Mouse (Mus musculus) intestine, postnatal 0 days (tissue): ENCODE data around the gene Lrrc17. TPM values are rescaled to one million over a fixed set of nuclear protein-coding genes. Genes with fewer than 3 reads are reported as not detected.
"Not testable (repeated sequence)": the region's sequence is repeated elsewhere in the genome, so short reads cannot be mapped to it uniquely, and the experiment has no call there.

Source experiments
- ATAC-seq: fragments of 200-750 bp; cut with Nextera tagmentation; 2 replicates; pipeline ENCODE4 v1.8.0; 2017; ENCODE audit warnings: mild to moderate bottlenecking, moderate TSS enrichment, moderate library complexity
- H3K27ac ChIP-seq: fragments of 300-500 bp; sonication (generic); 2 replicates; pipeline ENCODE4 v1.5.1; 2014; ENCODE audit warnings: mild to moderate bottlenecking, low read depth, low read length, moderate library complexity
- H3K27me3 ChIP-seq: fragments of 300-500 bp; sonication (generic); replicated peaks from 2 replicates; pipeline ENCODE4 v1.6.1; 2014; ENCODE audit warnings: low read length, mixed read lengths; ENCODE audit not compliant: control insufficient read depth, insufficient read depth
- H3K36me3 ChIP-seq: fragments of 300-500 bp; sonication (generic); 2 replicates; pipeline ENCODE4 v1.6.1; 2014; ENCODE audit warnings: mild to moderate bottlenecking, moderate library complexity; ENCODE audit not compliant: control insufficient read depth, insufficient read depth
- H3K4me1 ChIP-seq: fragments of 300-500 bp; sonication (generic); replicated peaks from 2 replicates; pipeline ENCODE4 v1.6.1; 2014; ENCODE audit warnings: antibody characterized with exemption, low read length, mixed read lengths; ENCODE audit not compliant: control insufficient read depth, insufficient read depth
- H3K4me2 ChIP-seq: fragments of 300-500 bp; sonication (generic); replicated peaks from 2 replicates; pipeline ENCODE4 v1.6.1; 2014; ENCODE audit warnings: low read depth, mild to moderate bottlenecking, moderate library complexity
- H3K4me3 ChIP-seq: fragments of 300-500 bp; sonication (generic); 2 replicates; pipeline ENCODE4 v1.5.1; 2014; ENCODE audit warnings: low read depth, low read length
- H3K9ac ChIP-seq: fragments of 300-500 bp; sonication (generic); 2 replicates; pipeline ENCODE4 v1.6.1; 2014; ENCODE audit warnings: mild to moderate bottlenecking, low read depth, low read length
- H3K9me3 ChIP-seq: fragments of 300-500 bp; sonication (generic); 2 replicates; pipeline ENCODE4 v1.6.1; 2016; ENCODE audit warnings: mixed run types; ENCODE audit not compliant: control insufficient read depth
- CTCF ChIP-seq: sonication (generic); IDR thresholded peaks from 2 replicates; pipeline ENCODE4 v1.5.1; 2016; ENCODE audit warnings: low read depth, mild to moderate bottlenecking, control low read depth, antibody characterized with exemption, moderate library complexity
- WGBS: fragments of 180-500 bp; shearing (Covaris S2); extraction: QIAGEN DNeasy Blood & Tissue Kit; methylation state at CpG from one replicate; pipeline ENCODE4 v1.1.7; 2014; 5-methylcytosine and 5-hydroxymethylcytosine counted together
- polyA plus RNA-seq: library from polyadenylated mRNA; unstranded; fragments of >200 nt; fragmentation: Nextera tagmentation; extraction: Ambion mirVana; gene quantifications from 2 replicates; pipeline ENCODE4 v1.2.1, GENCODE M21; 2015

Gene Lrrc17
- polyA plus RNA-seq, 1 experiment from 2014 or later = 10.3 TPM

DNA sequence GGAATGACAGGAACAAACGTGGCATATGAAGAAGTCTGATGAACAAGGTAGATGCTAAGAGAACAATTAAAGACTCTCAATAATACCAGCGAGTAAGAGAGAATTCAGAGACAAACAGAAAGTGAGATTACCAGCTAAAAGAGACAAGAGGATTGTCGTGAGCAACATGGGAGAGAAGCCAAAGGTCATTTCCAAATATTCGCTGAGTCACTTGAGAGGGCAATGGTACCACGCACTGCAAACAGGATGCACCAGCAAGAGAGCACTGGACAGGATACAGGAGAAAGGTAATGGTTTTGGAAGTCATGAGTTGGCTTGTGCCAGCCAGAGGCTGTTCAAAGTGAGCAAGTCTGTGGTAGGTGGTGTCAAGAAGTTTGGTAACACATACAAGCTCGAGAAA, 62.6 kb downstream of the Lrrc17 start:
- no peaks in the 10 kb centered on the region for H3K9me3 ChIP-seq
- no peak for ATAC-seq
- no peak for TF ChIP-seq CTCF
- no peaks in the 10 kb centered on the region for H3K4me1 ChIP-seq
- 58% methylated on average over 6 of the region's 6 CpGs for WGBS
- H3K9ac ChIP-seq = no peak overlapping the region
- H3K36me3 ChIP-seq = no peaks in the 10 kb centered on the region
- no peaks in the 10 kb centered on the region for H3K27me3 ChIP-seq
- H3K4me2 ChIP-seq = no peak overlapping the region
- H3K27ac ChIP-seq = no peak overlapping the region
- no peak overlapping the region for H3K4me3 ChIP-seq

GRCm38 (mm10) chr5:21608311-21609304, 65.2 kb downstream of the Lrrc17 start:
- no peak for TF ChIP-seq CTCF
- Histone ChIP-seq H3K27me3 (no peaks in the 10 kb centered on the region), H3K9me3 (no peaks in the 10 kb centered on the region), H3K4me1 (no peaks in the 10 kb centered on the region), H3K36me3 (no peaks in the 10 kb centered on the region), H3K27ac (no peak overlapping the region), H3K4me3 (no peak overlapping the region), H3K4me2 (no peak overlapping the region), H3K9ac (no peak overlapping the region)
- WGBS = 74% methylated on average over 12 of the region's 12 CpGs
- ATAC-seq = no peak

DNA sequence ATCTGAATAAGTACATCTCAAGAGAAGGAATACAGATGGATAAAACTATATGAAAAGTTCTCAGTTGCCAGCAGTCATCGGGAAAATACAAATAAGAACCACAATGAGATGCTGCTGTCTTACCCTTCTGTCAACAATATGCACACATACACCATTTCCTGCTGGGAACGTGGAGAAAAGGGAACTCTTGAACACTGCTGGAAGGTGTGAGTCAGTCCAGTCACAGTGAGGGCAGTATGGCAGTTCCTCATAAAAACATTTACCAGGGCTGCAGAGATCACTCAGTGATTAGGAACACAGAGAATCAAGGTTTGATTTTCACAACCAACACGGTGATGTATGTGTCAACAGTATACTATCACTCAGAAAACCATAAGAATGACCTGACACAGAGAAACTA, 67.6 kb downstream of the Lrrc17 start:
- Histone ChIP-seq H3K36me3 (no peaks in the 10 kb centered on the region), H3K4me3 (no peak overlapping the region), H3K4me2 (no peak overlapping the region), H3K9ac (no peak overlapping the region), H3K27me3 (no peaks in the 10 kb centered on the region), H3K9me3 (no peaks in the 10 kb centered on the region), H3K27ac (no peak overlapping the region), H3K4me1 (no peaks in the 10 kb centered on the region)
- no peak for ATAC-seq
- 56% methylated on average over 3 of the region's 3 CpGs for WGBS
- no peak for TF ChIP-seq CTCF

GRCm38 (mm10) chr5:21614299-21614698, 70.9 kb downstream of the Lrrc17 start:
- 95% methylated on average over 11 of the region's 11 CpGs for WGBS
- H3K4me2 ChIP-seq, ATAC-seq, H3K9me3 ChIP-seq, H3K27me3 ChIP-seq, H3K4me3 ChIP-seq, H3K4me1 ChIP-seq, H3K9ac ChIP-seq, H3K36me3 ChIP-seq, H3K27ac ChIP-seq: not testable (repeated sequence)

GRCm38 (mm10) chr5:21616450-21617009, 73.2 kb downstream of the Lrrc17 start:
- Histone ChIP-seq H3K9me3 (no peaks in the 10 kb centered on the region), H3K27ac (no peak overlapping the region), H3K36me3 (no peaks in the 10 kb centered on the region), H3K4me3 (no peak overlapping the region), H3K4me1 (no peaks in the 10 kb centered on the region), H3K27me3 (no peaks in the 10 kb centered on the region), H3K9ac (no peak overlapping the region), H3K4me2 (no peak overlapping the region)
- WGBS = 65% methylated on average over 3 of the region's 3 CpGs
- no peak for TF ChIP-seq CTCF
- ATAC-seq = no peak

Other genes with a start within 250 kb of the Lrrc17 start
- 24.5 and 26.3 TPM in 2 replicates for gene Fgl2, start 170.9 kb upstream of the Lrrc17 start, polyA plus RNA-seq
- gene Ccdc146, start 118.9 kb upstream of the Lrrc17 start, polyA plus RNA-seq = 0.38 and 0.44 TPM in 2 replicates
- 3.9 and 4.1 TPM in 2 replicates for gene Fam185a, start 118.6 kb upstream of the Lrrc17 start, polyA plus RNA-seq
- 0.07 and 0.08 TPM in 2 replicates for gene Fbxl13, start 102.1 kb downstream of the Lrrc17 start, polyA plus RNA-seq
- gene Armc10, start 102.3 kb downstream of the Lrrc17 start, polyA plus RNA-seq = 15.0 and 15.6 TPM in 2 replicates
- gene Napepld, start 157.8 kb downstream of the Lrrc17 start, polyA plus RNA-seq = 2.1 and 2.3 TPM in 2 replicates
- gene Pmpcb, start 193.6 kb downstream of the Lrrc17 start, polyA plus RNA-seq = 68.9 and 70.0 TPM in 2 replicates
- gene Dnajc2, start 241.7 kb downstream of the Lrrc17 start, polyA plus RNA-seq = 44.5 and 48.1 TPM in 2 replicates
- gene Psmc2, start 241.7 kb downstream of the Lrrc17 start, polyA plus RNA-seq = 96.0 and 99.6 TPM in 2 replicates